Mouse (Mus musculus): ENCODE results near the gene Cdh20. TPM values are rescaled to one million over a fixed set of nuclear protein-coding genes. Genes with fewer than 3 reads are reported as not detected.
A peak's percentile ranks its signal among the peaks of the same experiment; 100 is the strongest.

The Cdh20 gene
- polyA plus RNA-seq (2014; fragmentation: Nextera tagmentation; extraction: Ambion mirVana) = 0.17 and 0.31 TPM in 2 replicates

GRCm38 (mm10) chr1:104768371-104769249 lies at the start of gene Cdh20:
TSS of gene Cdh20 (plus strand) at chr1:104768529.
- no peaks in the 10 kb centered on the region for H3K9me3 ChIP-seq (replicated peaks; ENCODE audit: control insufficient read depth, low read length)
- peak within 1 kb of the TSS; percentile 47 for H3K4me3 ChIP-seq (ENCODE audit: low read depth, low read length)
- peak within 1 kb of the TSS; percentile 89 for H3K4me2 ChIP-seq (ENCODE audit: low read depth, low read length)
- ATAC-seq (replicated peaks; ENCODE audit: insufficient number of reproducible peaks, low FRiP score, low TSS enrichment, low read depth) (peak; percentile 74), DNase-seq (ENCODE audit: low spot score) (peak; percentile 35)
- WGBS = under 1% methylated on average over 46 of the region's 46 CpGs
- no peaks in the 10 kb centered on the region for H3K36me3 ChIP-seq (replicated peaks; ENCODE audit: control insufficient read depth, insufficient read depth, low read depth, low read length)
- no peak within 1 kb of the TSS for H3K27ac ChIP-seq (replicated peaks; ENCODE audit: low read depth, low read length)
- peak within 1 kb of the TSS; percentile 34 for H3K9ac ChIP-seq (replicated peaks; ENCODE audit: low read length)
- H3K4me1 ChIP-seq (ENCODE audit: control insufficient read depth, insufficient read depth, low read length) = no peaks in the 10 kb centered on the region; the same call in 1 of the 2 replicates
- H3K27me3 ChIP-seq (ENCODE audit: control insufficient read depth, insufficient read depth, low read length) = peaks cover 9% of the 10 kb centered on the region

- Histone ChIP-seq H3K4me1 (ENCODE audit: control insufficient read depth, insufficient read depth, low read length) (no peaks in the 10 kb centered on the region), H3K9ac (replicated peaks; ENCODE audit: low read length) (no peak overlapping the region), H3K9me3 (replicated peaks; ENCODE audit: control insufficient read depth, low read length) (no peaks in the 10 kb centered on the region), H3K4me3 (ENCODE audit: low read depth, low read length) (no peak overlapping the region), H3K27ac (replicated peaks; ENCODE audit: low read depth, low read length) (no peak overlapping the region), H3K36me3 (replicated peaks; ENCODE audit: control insufficient read depth, insufficient read depth, low read depth, low read length) (no peaks in the 10 kb centered on the region), H3K4me2 (ENCODE audit: low read depth, low read length) (no peak overlapping the region), H3K27me3 (ENCODE audit: control insufficient read depth, insufficient read depth, low read length) (no peaks in the 10 kb centered on the region)
- WGBS = 13% methylated on average over 1 of the region's 1 CpGs
- ATAC-seq (replicated peaks; ENCODE audit: insufficient number of reproducible peaks, low FRiP score, low TSS enrichment, low read depth) (peak; percentile 65; the same call in 1 of the 2 replicates), DNase-seq (ENCODE audit: low spot score) (no peak)
Observed at GRCm38 (mm10) chr1:104746816-104747215, 21.5 kb upstream of the Cdh20 start.

GRCm38 (mm10) chr1:104747438-104747837 lies 20.9 kb upstream of the Cdh20 start:
- Histone ChIP-seq H3K27ac (replicated peaks; ENCODE audit: low read depth, low read length) (no peak overlapping the region), H3K4me2 (ENCODE audit: low read depth, low read length) (no peak overlapping the region), H3K36me3 (replicated peaks; ENCODE audit: control insufficient read depth, insufficient read depth, low read depth, low read length) (no peaks in the 10 kb centered on the region), H3K9me3 (replicated peaks; ENCODE audit: control insufficient read depth, low read length) (no peaks in the 10 kb centered on the region), H3K4me1 (ENCODE audit: control insufficient read depth, insufficient read depth, low read length) (no peaks in the 10 kb centered on the region), H3K27me3 (ENCODE audit: control insufficient read depth, insufficient read depth, low read length) (no peaks in the 10 kb centered on the region), H3K9ac (replicated peaks; ENCODE audit: low read length) (no peak overlapping the region), H3K4me3 (ENCODE audit: low read depth, low read length) (no peak overlapping the region)
- WGBS = 61% methylated on average over 4 of the region's 4 CpGs
- no peak for DNase-seq (ENCODE audit: low spot score)
- ATAC-seq (replicated peaks; ENCODE audit: insufficient number of reproducible peaks, low FRiP score, low TSS enrichment, low read depth) = no peak

GRCm38 (mm10) chr1:104754483-104754882 lies 13.8 kb upstream of the Cdh20 start:
- Histone ChIP-seq H3K9ac (replicated peaks; ENCODE audit: low read length) (no peak overlapping the region), H3K27me3 (ENCODE audit: control insufficient read depth, insufficient read depth, low read length) (no peaks in the 10 kb centered on the region), H3K27ac (replicated peaks; ENCODE audit: low read depth, low read length) (no peak overlapping the region), H3K4me2 (ENCODE audit: low read depth, low read length) (no peak overlapping the region), H3K4me1 (ENCODE audit: control insufficient read depth, insufficient read depth, low read length) (no peaks in the 10 kb centered on the region), H3K9me3 (replicated peaks; ENCODE audit: control insufficient read depth, low read length) (no peaks in the 10 kb centered on the region), H3K4me3 (ENCODE audit: low read depth, low read length) (no peak overlapping the region), H3K36me3 (replicated peaks; ENCODE audit: control insufficient read depth, insufficient read depth, low read depth, low read length) (no peaks in the 10 kb centered on the region)
- WGBS = 73% methylated on average over 8 of the region's 8 CpGs
- no peak for ATAC-seq (replicated peaks; ENCODE audit: insufficient number of reproducible peaks, low FRiP score, low TSS enrichment, low read depth)
- DNase-seq (ENCODE audit: low spot score) = no peak

GRCm38 (mm10) chr1:104755896-104756295 lies 12.4 kb upstream of the Cdh20 start:
- no peak overlapping the region for H3K9ac ChIP-seq (replicated peaks; ENCODE audit: low read length)
- H3K27ac ChIP-seq (replicated peaks; ENCODE audit: low read depth, low read length) = no peak overlapping the region
- no peak overlapping the region for H3K4me3 ChIP-seq (ENCODE audit: low read depth, low read length)
- WGBS = 30% methylated on average over 4 of the region's 4 CpGs
- no peaks in the 10 kb centered on the region for H3K36me3 ChIP-seq (replicated peaks; ENCODE audit: control insufficient read depth, insufficient read depth, low read depth, low read length)
- ATAC-seq (replicated peaks; ENCODE audit: insufficient number of reproducible peaks, low FRiP score, low TSS enrichment, low read depth) = no peak
- H3K9me3 ChIP-seq (replicated peaks; ENCODE audit: control insufficient read depth, low read length) = no peaks in the 10 kb centered on the region
- no peak for DNase-seq (ENCODE audit: low spot score)
- H3K4me2 ChIP-seq (ENCODE audit: low read depth, low read length) = no peak overlapping the region
- H3K27me3 ChIP-seq (ENCODE audit: control insufficient read depth, insufficient read depth, low read length) = no peaks in the 10 kb centered on the region
- no peaks in the 10 kb centered on the region for H3K4me1 ChIP-seq (ENCODE audit: control insufficient read depth, insufficient read depth, low read length)

- ATAC-seq (replicated peaks; ENCODE audit: insufficient number of reproducible peaks, low FRiP score, low TSS enrichment, low read depth) (peak; percentile 58), DNase-seq (ENCODE audit: low spot score) (peak; percentile 33)
- H3K4me3 ChIP-seq (ENCODE audit: low read depth, low read length) = peak overlapping the region; percentile 47
- no peaks in the 10 kb centered on the region for H3K36me3 ChIP-seq (replicated peaks; ENCODE audit: control insufficient read depth, insufficient read depth, low read depth, low read length)
- no peaks in the 10 kb centered on the region for H3K9me3 ChIP-seq (replicated peaks; ENCODE audit: control insufficient read depth, low read length)
- no peaks in the 10 kb centered on the region; the same call in 1 of the 2 replicates for H3K4me1 ChIP-seq (ENCODE audit: control insufficient read depth, insufficient read depth, low read length)
- H3K4me2 ChIP-seq (ENCODE audit: low read depth, low read length) = peak overlapping the region; percentile 89
- H3K27me3 ChIP-seq (ENCODE audit: control insufficient read depth, insufficient read depth, low read length) = peaks cover 9% of the 10 kb centered on the region
- under 1% methylated on average over 12 of the region's 12 CpGs for WGBS
- no peak overlapping the region for H3K27ac ChIP-seq (replicated peaks; ENCODE audit: low read depth, low read length)
- H3K9ac ChIP-seq (replicated peaks; ENCODE audit: low read length) = peak overlapping the region; percentile 34
Observed at GRCm38 (mm10) chr1:104769250-104769607, 900 bp downstream of the Cdh20 start.

- H3K36me3 ChIP-seq (replicated peaks; ENCODE audit: control insufficient read depth, insufficient read depth, low read depth, low read length) = no peaks in the 10 kb centered on the region
- WGBS = 62% methylated on average over 4 of the region's 4 CpGs
- H3K9me3 ChIP-seq (replicated peaks; ENCODE audit: control insufficient read depth, low read length) = no peaks in the 10 kb centered on the region
- DNase-seq (ENCODE audit: low spot score) (no peak), ATAC-seq (replicated peaks; ENCODE audit: insufficient number of reproducible peaks, low FRiP score, low TSS enrichment, low read depth) (no peak)
- H3K27ac ChIP-seq (replicated peaks; ENCODE audit: low read depth, low read length) = no peak overlapping the region
- H3K4me1 ChIP-seq (ENCODE audit: control insufficient read depth, insufficient read depth, low read length) = no peaks in the 10 kb centered on the region; the same call in 1 of the 2 replicates
- no peak overlapping the region for H3K4me3 ChIP-seq (ENCODE audit: low read depth, low read length)
- no peak overlapping the region for H3K4me2 ChIP-seq (ENCODE audit: low read depth, low read length)
- H3K9ac ChIP-seq (replicated peaks; ENCODE audit: low read length) = no peak overlapping the region
- H3K27me3 ChIP-seq (ENCODE audit: control insufficient read depth, insufficient read depth, low read length) = peaks cover 9% of the 10 kb centered on the region
Observed at GRCm38 (mm10) chr1:104771937-104772336, 3.6 kb downstream of the Cdh20 start.

- Histone ChIP-seq H3K4me2 (ENCODE audit: low read depth, low read length) (no peak overlapping the region), H3K36me3 (replicated peaks; ENCODE audit: control insufficient read depth, insufficient read depth, low read depth, low read length) (no peaks in the 10 kb centered on the region), H3K4me1 (ENCODE audit: control insufficient read depth, insufficient read depth, low read length) (no peaks in the 10 kb centered on the region; the same call in 1 of the 2 replicates), H3K27me3 (ENCODE audit: control insufficient read depth, insufficient read depth, low read length) (peaks cover 9% of the 10 kb centered on the region), H3K4me3 (ENCODE audit: low read depth, low read length) (no peak overlapping the region), H3K9ac (replicated peaks; ENCODE audit: low read length) (no peak overlapping the region), H3K27ac (replicated peaks; ENCODE audit: low read depth, low read length) (no peak overlapping the region), H3K9me3 (replicated peaks; ENCODE audit: control insufficient read depth, low read length) (no peaks in the 10 kb centered on the region)
- no peak for ATAC-seq (replicated peaks; ENCODE audit: insufficient number of reproducible peaks, low FRiP score, low TSS enrichment, low read depth)
- 96% methylated on average over 2 of the region's 2 CpGs for WGBS
- no peak for DNase-seq (ENCODE audit: low spot score)
Observed at GRCm38 (mm10) chr1:104773207-104773606, 4.9 kb downstream of the Cdh20 start.
